Mouse (Mus musculus): ENCODE data around the gene Rsu1. TPM values are rescaled to one million over a fixed set of nuclear protein-coding genes. Genes with fewer than 3 reads are reported as not detected.
A peak's percentile ranks its signal among the peaks of the same experiment; 100 is the strongest.

Rsu1 gene
- polyA plus RNA-seq, 1 experiment from 2014 or later: 68.4 TPM

DNA sequence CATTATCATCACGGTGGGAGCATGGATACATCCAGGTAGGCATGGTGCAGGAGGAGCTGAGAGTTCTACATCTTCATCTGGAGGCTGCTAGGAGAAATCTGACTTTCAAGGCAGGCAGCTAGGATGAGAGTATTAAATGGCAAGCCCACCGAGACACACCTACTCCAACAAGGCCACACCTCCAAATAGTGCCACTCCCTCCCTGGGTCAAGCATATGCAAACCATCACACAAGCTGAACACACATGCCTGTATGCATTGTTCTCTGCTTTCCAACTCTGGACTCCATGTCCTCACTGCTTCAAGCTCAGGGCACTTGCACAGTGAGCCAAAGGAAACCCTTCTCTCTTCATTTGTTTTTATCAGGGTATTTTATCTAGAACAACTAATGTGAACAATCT lies 12.6 kb downstream of the Rsu1 start:
- no peak for ATAC-seq (ENCODE audit: low FRiP score)
- Histone ChIP-seq H3K9ac (no peak overlapping the region), H3K4me2 (no peak overlapping the region), H3K4me3 (no peak overlapping the region), H3K4me1 (replicated peaks) (no peaks in the 10 kb centered on the region), H3K36me3 (peaks cover 7% of the 10 kb centered on the region), H3K9me3 (no peaks in the 10 kb centered on the region), H3K27me3 (no peaks in the 10 kb centered on the region), H3K27ac (no peak overlapping the region)
- 84% methylated on average over 2 of the region's 2 CpGs for WGBS

DNA sequence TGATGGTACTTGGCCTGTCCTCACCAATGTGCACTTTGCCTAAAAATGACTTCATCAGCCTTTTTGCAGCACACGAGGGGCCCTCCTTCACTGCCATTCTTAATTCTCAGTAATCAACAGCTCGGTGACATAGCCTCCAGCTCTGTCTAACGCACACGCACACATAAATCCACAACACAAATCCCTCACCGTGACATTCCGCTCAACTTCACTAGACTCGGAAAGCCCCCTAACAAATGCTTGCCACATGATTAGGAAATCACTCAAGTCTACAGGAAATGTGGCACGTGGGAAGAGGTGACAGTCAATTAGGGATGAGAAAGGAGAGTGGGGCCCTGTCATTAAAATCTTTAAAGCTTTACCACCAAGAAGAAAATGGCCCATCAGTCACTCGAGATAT lies 30.5 kb downstream of the Rsu1 start:
- Histone ChIP-seq H3K4me3 (no peak overlapping the region), H3K27me3 (no peaks in the 10 kb centered on the region), H3K9me3 (no peaks in the 10 kb centered on the region), H3K4me1 (replicated peaks) (peaks cover 12% of the 10 kb centered on the region), H3K36me3 (no peaks in the 10 kb centered on the region), H3K9ac (no peak overlapping the region), H3K4me2 (no peak overlapping the region), H3K27ac (no peak overlapping the region)
- 50% methylated on average over 9 of the region's 9 CpGs for WGBS
- no peak for ATAC-seq (ENCODE audit: low FRiP score)

DNA sequence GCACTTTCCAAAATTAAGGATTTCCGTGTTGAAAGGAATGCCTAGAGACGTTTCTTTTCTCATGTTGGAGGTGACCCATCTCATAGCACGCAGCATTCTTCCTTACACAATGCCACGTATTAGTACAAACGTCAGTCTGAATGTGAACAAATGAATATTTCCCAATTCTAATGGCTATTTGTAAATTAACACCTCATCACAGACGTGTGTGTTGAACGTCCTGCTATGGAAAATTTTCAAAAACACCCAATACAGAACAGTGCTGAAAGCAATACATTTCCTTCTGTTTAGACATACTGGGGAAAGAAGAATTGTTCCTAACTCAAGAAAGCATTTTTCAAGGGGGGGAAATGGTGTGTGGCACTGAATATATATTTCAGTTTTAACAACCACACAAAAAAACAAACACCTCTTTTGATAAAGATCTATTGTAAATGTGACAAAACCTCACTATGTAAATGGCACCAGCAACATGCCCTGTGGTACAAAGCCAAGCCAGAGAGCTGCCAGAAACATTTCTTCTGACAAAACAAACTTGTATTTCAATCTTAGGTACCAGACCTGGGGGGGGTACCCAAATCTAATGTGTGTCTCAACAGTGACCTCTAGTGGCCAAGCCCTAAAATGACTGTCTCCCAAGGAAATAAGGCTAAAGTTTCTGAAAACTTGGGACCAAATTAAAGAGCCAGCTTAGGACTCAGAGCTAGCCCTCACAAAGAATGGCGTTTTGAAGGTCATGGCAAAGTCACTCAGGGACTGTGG lies 33.9 kb downstream of the Rsu1 start:
- H3K4me2 ChIP-seq: no peak overlapping the region
- WGBS: 70% methylated on average over 8 of the region's 8 CpGs
- no peaks in the 10 kb centered on the region for H3K9me3 ChIP-seq
- no peak overlapping the region for H3K4me3 ChIP-seq
- no peak overlapping the region for H3K9ac ChIP-seq
- peaks cover 23% of the 10 kb centered on the region for H3K4me1 ChIP-seq (replicated peaks)
- no peaks in the 10 kb centered on the region for H3K36me3 ChIP-seq
- no peak overlapping the region for H3K27ac ChIP-seq
- H3K27me3 ChIP-seq: no peaks in the 10 kb centered on the region
- ATAC-seq (ENCODE audit: low FRiP score): no peak; the same call in 1 of the 2 replicates

DNA sequence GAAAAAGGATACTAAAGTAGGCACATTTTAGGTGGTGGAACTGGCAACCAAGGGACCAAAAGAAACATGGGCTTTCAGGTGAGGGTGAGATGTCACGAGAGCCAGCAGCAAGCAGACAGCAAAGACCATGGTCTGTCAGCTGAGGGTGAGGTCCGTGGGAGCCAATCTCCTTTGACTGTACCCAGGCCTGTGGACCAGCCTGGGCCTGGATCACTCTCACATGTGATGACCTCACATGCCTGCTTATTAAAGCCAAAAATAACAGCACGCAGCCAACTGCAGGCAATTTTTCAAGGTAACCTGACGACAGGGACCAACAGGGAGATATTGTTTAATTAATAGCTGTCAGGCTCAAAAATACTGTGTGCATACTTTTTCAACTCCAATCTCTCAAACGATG lies 35.5 kb downstream of the Rsu1 start:
- peaks cover 21% of the 10 kb centered on the region for H3K4me1 ChIP-seq (replicated peaks)
- H3K27ac ChIP-seq: no peak overlapping the region
- H3K9ac ChIP-seq: no peak overlapping the region
- no peaks in the 10 kb centered on the region for H3K36me3 ChIP-seq
- no peaks in the 10 kb centered on the region for H3K27me3 ChIP-seq
- ATAC-seq (ENCODE audit: low FRiP score): peak; percentile 29; the same call in 1 of the 2 replicates
- 73% methylated on average over 5 of the region's 5 CpGs for whole genome bisulfite sequencing
- no peak overlapping the region for H3K4me3 ChIP-seq
- no peaks in the 10 kb centered on the region for H3K9me3 ChIP-seq
- H3K4me2 ChIP-seq: no peak overlapping the region

DNA sequence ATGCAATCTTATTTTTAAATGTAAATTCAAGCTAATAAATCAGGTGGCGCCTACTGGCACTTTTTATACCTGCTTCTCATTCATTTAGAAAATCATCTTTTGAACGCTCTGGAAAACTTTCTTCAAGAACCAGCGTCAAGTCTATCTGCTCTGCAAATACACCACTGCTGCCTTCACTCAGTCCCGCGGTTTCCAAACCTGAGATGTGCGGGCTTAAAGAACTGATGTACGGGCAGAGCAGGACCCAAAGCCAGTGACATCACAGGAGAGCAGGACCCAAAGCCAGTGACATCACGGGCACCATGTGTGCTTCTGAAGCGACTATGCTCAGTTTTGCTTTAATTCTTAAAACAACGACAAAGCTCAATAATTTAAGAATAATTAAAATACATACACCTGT lies 36.4 kb downstream of the Rsu1 start:
- H3K9me3 ChIP-seq: no peaks in the 10 kb centered on the region
- peaks cover 17% of the 10 kb centered on the region for H3K4me1 ChIP-seq (replicated peaks)
- no peak overlapping the region for H3K4me2 ChIP-seq
- H3K36me3 ChIP-seq: no peaks in the 10 kb centered on the region
- 89% methylated on average over 10 of the region's 10 CpGs for WGBS
- no peak overlapping the region for H3K9ac ChIP-seq
- H3K27me3 ChIP-seq: no peaks in the 10 kb centered on the region
- no peak overlapping the region for H3K27ac ChIP-seq
- no peak overlapping the region for H3K4me3 ChIP-seq
- ATAC-seq (ENCODE audit: low FRiP score): no peak

DNA sequence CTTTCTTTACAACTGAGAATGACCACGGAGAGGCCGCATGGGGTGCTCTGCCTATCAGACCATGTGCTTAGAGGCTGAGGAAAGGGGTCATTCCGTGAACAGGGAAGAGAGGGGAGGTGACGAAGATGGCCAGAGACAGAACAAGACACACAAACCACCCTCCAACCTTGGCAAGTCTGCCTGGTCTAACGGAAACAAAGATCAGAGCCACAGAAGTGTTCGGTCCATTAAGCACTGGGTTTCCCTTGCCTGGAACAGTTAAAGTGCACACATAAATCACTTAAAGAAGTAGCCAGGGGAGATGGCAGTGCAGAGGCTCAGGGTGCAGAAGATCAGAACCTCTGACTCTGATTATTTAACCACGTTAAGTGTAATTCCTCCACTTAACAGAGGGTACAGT lies 37.3 kb downstream of the Rsu1 start:
- WGBS: 40% methylated on average over 7 of the region's 7 CpGs
- Histone ChIP-seq H3K4me2 (no peak overlapping the region), H3K27me3 (no peaks in the 10 kb centered on the region), H3K4me3 (no peak overlapping the region), H3K36me3 (no peaks in the 10 kb centered on the region), H3K9me3 (no peaks in the 10 kb centered on the region), H3K27ac (no peak overlapping the region), H3K4me1 (replicated peaks) (peaks cover 17% of the 10 kb centered on the region), H3K9ac (no peak overlapping the region)
- ATAC-seq (ENCODE audit: low FRiP score): peak; percentile 17; the same call in 1 of the 2 replicates

DNA sequence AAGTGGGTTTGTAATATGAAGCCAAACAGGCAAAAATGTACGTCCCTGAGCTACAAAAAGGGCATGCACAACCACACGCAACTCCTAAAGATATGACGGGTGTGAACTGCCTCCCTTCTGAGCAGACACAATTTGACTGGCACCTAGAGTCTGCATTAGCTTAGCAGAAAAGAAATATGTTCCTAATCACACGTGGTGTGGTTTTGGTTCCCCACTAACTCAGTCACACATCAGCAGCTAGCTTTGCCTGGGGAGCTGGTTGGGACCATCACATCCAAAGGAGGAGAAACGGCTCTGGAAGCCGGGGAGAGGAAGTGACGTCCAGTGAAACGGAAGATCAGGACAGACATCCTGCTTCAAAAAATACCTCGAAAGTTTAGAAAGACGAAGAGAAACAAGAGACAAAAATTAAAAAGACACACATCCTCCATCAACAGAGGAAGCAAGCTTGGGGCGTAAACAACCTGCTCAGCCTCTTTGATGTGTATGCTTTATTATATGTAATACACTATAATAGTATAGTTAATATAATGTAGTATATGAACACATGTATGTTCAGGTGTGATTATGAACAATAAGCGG lies 37.9 kb downstream of the Rsu1 start:
- H3K36me3 ChIP-seq: no peaks in the 10 kb centered on the region
- H3K4me2 ChIP-seq: no peak overlapping the region
- H3K9me3 ChIP-seq: no peaks in the 10 kb centered on the region

DNA sequence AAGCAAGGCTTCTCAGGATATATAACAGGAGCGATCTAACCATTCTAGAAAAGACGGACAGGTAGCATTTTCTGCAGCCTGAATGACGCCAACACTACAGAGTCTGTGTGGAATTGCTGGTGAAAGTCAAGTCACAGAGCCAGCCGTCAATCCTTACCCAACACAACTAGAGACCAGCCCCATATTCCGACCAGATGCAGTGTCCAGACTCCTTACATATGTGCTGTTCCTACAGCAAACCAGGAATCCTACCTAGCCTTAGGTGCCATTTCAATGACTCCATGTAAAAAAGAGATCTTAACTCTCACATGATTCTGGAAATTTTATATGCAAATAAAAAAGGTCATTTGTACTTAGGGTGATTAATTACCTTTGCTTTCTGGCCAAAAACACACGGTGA lies 38.9 kb downstream of the Rsu1 start:
- Histone ChIP-seq H3K4me1 (replicated peaks) (peaks cover 17% of the 10 kb centered on the region), H3K36me3 (no peaks in the 10 kb centered on the region), H3K4me3 (no peak overlapping the region), H3K9me3 (no peaks in the 10 kb centered on the region), H3K9ac (no peak overlapping the region), H3K27me3 (no peaks in the 10 kb centered on the region), H3K27ac (no peak overlapping the region), H3K4me2 (no peak overlapping the region)
- 86% methylated on average over 6 of the region's 6 CpGs for WGBS
- no peak for ATAC-seq (ENCODE audit: low FRiP score)

More for the DNA sequence above, 37.9 kb downstream of the Rsu1 start:
- Histone ChIP-seq H3K27ac (no peak overlapping the region), H3K9ac (no peak overlapping the region), H3K4me1 (replicated peaks) (peaks cover 17% of the 10 kb centered on the region), H3K27me3 (no peaks in the 10 kb centered on the region), H3K4me3 (no peak overlapping the region)
- WGBS: 84% methylated on average over 12 of the region's 12 CpGs
- no peak for ATAC-seq (ENCODE audit: low FRiP score)

DNA sequence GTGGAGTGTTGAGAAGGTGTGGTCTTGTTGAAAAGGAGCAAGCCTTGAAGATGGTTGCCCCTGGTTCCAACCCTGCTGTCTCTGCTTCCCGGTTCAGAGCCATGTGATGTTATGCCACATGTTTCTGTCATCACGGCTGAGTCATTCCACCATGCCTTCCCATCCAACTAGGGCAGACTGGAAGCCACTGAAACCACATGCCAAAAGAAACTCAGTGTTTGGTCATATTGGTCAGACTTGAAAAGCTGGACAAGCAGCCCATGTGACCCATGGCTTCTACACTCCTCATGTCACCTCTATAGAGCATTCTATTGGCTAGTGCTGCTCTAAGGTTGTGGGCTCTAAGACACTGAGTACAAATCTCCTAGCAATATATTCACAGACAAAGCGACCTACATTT lies 41.5 kb downstream of the Rsu1 start:
- WGBS: 91% methylated on average over 3 of the region's 3 CpGs
- Histone ChIP-seq H3K4me1 (replicated peaks) (peaks cover 6% of the 10 kb centered on the region), H3K9ac (no peak overlapping the region), H3K4me2 (no peak overlapping the region), H3K27me3 (no peaks in the 10 kb centered on the region), H3K36me3 (no peaks in the 10 kb centered on the region), H3K9me3 (no peaks in the 10 kb centered on the region), H3K27ac (no peak overlapping the region), H3K4me3 (no peak overlapping the region)
- no peak for ATAC-seq (ENCODE audit: low FRiP score)

DNA sequence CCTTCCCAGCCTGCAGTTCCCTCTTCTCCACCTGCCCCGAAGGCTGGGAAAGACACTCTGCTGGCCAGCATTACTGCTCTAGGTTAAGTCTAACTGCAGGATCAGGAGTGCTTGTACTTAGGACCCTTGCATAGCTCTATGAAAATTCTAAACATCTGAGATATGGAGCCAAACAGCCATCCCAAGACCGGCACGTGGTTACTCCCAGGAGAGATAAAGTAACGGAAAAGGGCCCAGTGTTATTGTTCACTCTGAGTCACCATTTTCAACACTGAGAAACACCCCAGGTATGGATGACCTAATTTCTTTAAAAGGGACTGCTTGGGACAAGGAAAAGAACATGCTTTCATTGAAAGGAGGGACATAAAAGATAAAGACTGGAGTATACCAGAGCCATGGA lies 45.2 kb downstream of the Rsu1 start:
- 88% methylated on average over 4 of the region's 4 CpGs for WGBS
- H3K9ac ChIP-seq: no peak overlapping the region
- H3K4me3 ChIP-seq: no peak overlapping the region
- no peak overlapping the region for H3K4me2 ChIP-seq
- no peak for ATAC-seq (ENCODE audit: low FRiP score)
- no peaks in the 10 kb centered on the region for H3K27me3 ChIP-seq
- no peaks in the 10 kb centered on the region for H3K36me3 ChIP-seq
- H3K27ac ChIP-seq: no peak overlapping the region
- H3K9me3 ChIP-seq: no peaks in the 10 kb centered on the region
- no peaks in the 10 kb centered on the region; the same call in 1 of the 2 replicates for H3K4me1 ChIP-seq (replicated peaks)

DNA sequence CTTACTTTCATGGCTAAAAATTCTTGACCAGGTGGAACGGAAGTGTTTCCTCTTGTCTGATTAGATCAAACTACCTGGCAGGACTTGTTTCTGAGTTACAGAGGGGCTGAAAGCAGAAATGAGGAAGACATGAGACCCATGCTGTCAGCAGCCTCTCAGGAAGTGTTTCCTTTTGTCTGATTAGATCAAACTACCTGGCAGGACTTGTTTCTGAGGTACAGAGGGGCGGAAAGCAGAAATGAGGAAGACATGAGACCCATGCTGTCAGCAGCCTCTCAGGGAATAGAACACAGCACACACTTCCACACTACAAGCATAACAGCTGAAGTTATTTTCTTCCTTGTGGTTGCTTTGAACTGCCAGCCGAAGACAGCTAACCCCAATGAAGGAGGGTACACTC lies 46.7 kb downstream of the Rsu1 start:
- H3K4me2 ChIP-seq: no peak overlapping the region
- WGBS: 95% methylated on average over 3 of the region's 3 CpGs
- H3K36me3 ChIP-seq: no peaks in the 10 kb centered on the region
- H3K9me3 ChIP-seq: no peaks in the 10 kb centered on the region
- ATAC-seq (ENCODE audit: low FRiP score): no peak
- H3K4me3 ChIP-seq: no peak overlapping the region
- no peaks in the 10 kb centered on the region for H3K27me3 ChIP-seq
- H3K27ac ChIP-seq: no peak overlapping the region
- H3K4me1 ChIP-seq (replicated peaks): no peaks in the 10 kb centered on the region; the same call in 1 of the 2 replicates
- no peak overlapping the region for H3K9ac ChIP-seq

DNA sequence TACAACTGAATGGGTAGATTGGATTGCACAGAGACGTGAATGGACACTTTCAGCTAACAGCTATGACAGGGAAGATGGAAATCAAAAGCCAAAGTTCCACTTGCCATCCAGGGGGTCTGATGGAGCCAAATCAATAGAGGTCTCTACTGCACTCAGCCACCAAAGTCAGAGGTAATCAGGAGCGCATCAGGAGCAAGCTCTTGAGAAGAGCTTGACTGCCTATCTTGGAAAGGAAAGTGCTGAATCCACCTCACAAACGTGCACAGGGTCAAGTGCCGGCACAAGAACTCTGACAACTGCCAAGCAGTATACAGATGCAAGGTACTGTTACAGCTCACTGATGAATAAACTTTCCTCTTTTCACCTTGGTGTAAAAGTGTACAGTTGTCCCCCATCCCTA lies 47.8 kb downstream of the Rsu1 start:
- no peaks in the 10 kb centered on the region for H3K36me3 ChIP-seq

DNA sequence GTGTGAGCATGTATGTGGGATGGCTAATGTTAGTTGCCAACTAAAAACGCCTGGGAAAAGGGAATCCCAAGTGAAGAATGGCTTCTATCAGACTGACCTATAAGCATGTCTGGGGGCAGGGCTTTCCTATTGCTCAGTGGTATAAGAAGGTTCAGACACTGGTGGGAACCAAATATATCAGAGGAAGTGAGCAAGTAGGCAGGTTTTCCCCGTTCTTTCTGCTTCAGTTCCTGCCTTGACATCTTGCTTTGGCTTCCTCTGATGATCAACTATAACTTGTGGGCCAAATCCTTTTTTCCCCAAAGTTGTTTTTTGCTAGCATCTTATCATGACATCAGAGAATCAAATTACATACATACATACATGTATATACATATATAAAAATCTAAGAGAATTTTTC lies 51.1 kb downstream of the Rsu1 start:
- ATAC-seq (ENCODE audit: low FRiP score): no peak
- Histone ChIP-seq H3K4me1 (replicated peaks) (no peaks in the 10 kb centered on the region), H3K9me3 (no peaks in the 10 kb centered on the region), H3K27ac (no peak overlapping the region), H3K9ac (no peak overlapping the region), H3K4me2 (no peak overlapping the region), H3K27me3 (no peaks in the 10 kb centered on the region), H3K36me3 (peaks cover 9% of the 10 kb centered on the region), H3K4me3 (no peak overlapping the region)
- WGBS: 78% methylated on average over 2 of the region's 2 CpGs

More for the DNA sequence above, 47.8 kb downstream of the Rsu1 start:
- no peak overlapping the region for H3K9ac ChIP-seq
- no peaks in the 10 kb centered on the region for H3K27me3 ChIP-seq
- H3K4me2 ChIP-seq: no peak overlapping the region
- 86% methylated on average over 4 of the region's 4 CpGs for WGBS
- H3K27ac ChIP-seq: no peak overlapping the region
- H3K9me3 ChIP-seq: no peaks in the 10 kb centered on the region
- no peak overlapping the region for H3K4me3 ChIP-seq
- no peaks in the 10 kb centered on the region; the same call in 1 of the 2 replicates for H3K4me1 ChIP-seq (replicated peaks)
- no peak for ATAC-seq (ENCODE audit: low FRiP score)
